Mouse (Mus musculus) right cerebral cortex, postnatal 14 days (tissue): ENCODE measurements around the gene Gm28230.

Source experiments
- DNase-seq: peaks from one replicate; pipeline ENCODE4 v3.0.0; 2022

The Gm28230 gene

GRCm38 (mm10) chr2:74727640-74728302 is 1.2 kb downstream of the Gm28230 start:
- DNase-seq: no peak

GRCm38 (mm10) chr2:74728303-74728680 is 1.8 kb downstream of the Gm28230 start:
- no peak for DNase-seq

GRCm38 (mm10) chr2:74730331-74730730 is 3.8 kb downstream of the Gm28230 start:
- DNase-seq: no peak

- DNase-seq: no peak
Observed at GRCm38 (mm10) chr2:74731055-74731454, 4.5 kb downstream of the Gm28230 start.

GRCm38 (mm10) chr2:74731799-74732512 is 5.4 kb downstream of the Gm28230 start:
- DNase-seq: no peak

GRCm38 (mm10) chr2:74732513-74733316 is 6.2 kb downstream of the Gm28230 start:
- DNase-seq: no peak

GRCm38 (mm10) chr2:74733317-74733661 is 6.8 kb downstream of the Gm28230 start:
- no peak for DNase-seq

- no peak for DNase-seq
Observed at GRCm38 (mm10) chr2:74733765-74734164, 7.2 kb downstream of the Gm28230 start.

- DNase-seq: no peak
Observed at GRCm38 (mm10) chr2:74734451-74734850, 7.9 kb downstream of the Gm28230 start.

- no peak for DNase-seq
Observed at GRCm38 (mm10) chr2:74734996-74735811, 8.7 kb downstream of the Gm28230 start.

GRCm38 (mm10) chr2:74735851-74736687 is 9.5 kb downstream of the Gm28230 start:
- DNase-seq: no peak

- no peak for DNase-seq
Observed at GRCm38 (mm10) chr2:74736688-74737577, 10.4 kb downstream of the Gm28230 start.

GRCm38 (mm10) chr2:74737578-74738070 is 11.1 kb downstream of the Gm28230 start:
- no peak for DNase-seq

GRCm38 (mm10) chr2:74738623-74739475 is 12.3 kb downstream of the Gm28230 start:
- no peak for DNase-seq

GRCm38 (mm10) chr2:74739476-74739800 is 12.9 kb downstream of the Gm28230 start:
- DNase-seq: no peak

- DNase-seq: no peak
Observed at GRCm38 (mm10) chr2:74739869-74740268, 13.3 kb downstream of the Gm28230 start.

- no peak for DNase-seq
Observed at GRCm38 (mm10) chr2:74740311-74741091, 14.0 kb downstream of the Gm28230 start.

- DNase-seq: no peak
Observed at GRCm38 (mm10) chr2:74741252-74741978, 14.9 kb downstream of the Gm28230 start.

GRCm38 (mm10) chr2:74741979-74742277 is 15.4 kb downstream of the Gm28230 start:
- no peak for DNase-seq
